Mouse (Mus musculus) layer of hippocampus, adult 8-10 months (tissue): ENCODE data around the gene Gm11009. TPM values are rescaled to one million over a fixed set of nuclear protein-coding genes. Genes with fewer than 3 reads are reported as not detected.
"Not testable (repeated sequence)": the region's sequence is repeated elsewhere in the genome, so short reads cannot be mapped to it uniquely, and the experiment has no call there.

Source experiments
- DNase-seq, 2 experiments: peaks; one replicate each; pipeline ENCODE4 v3.0.0; 2022; ENCODE audit warnings: low spot score in 2 of 2
- total RNA-seq, 4 experiments: library from RNA; stranded (reverse); gene quantifications; 2 replicates each; pipeline ENCODE4 v1.2.4; 2022

Gm11009 gene
- not detected for total RNA-seq

- DNase-seq, result not testable (repeated sequence)
These were observed at the start of gene Gm11009 for GRCm38 (mm10) chr2:176319394-176319793. Gm11009 (minus strand) TSS chr2:176319494.

Other genes starting within 250 kb of the Gm11009 start
- gene Gm2004, start 169.7 kb downstream of the Gm11009 start, total RNA-seq, result 1 to 10 TPM in 2 of 4 experiments, under 1 TPM in 1, not detected in 1; 0.94 to 8.1 (median 5.8) TPM
- gene 2210418O10Rik, start 92.9 kb downstream of the Gm11009 start, total RNA-seq, result 10 to 100 TPM in 1 of 4 experiments, 1 to 10 TPM in 3; 4.1 to 10.9 (median 8.5) TPM
- 10 to 100 TPM; 13.1 to 20.9 (median 18.7) TPM for gene Gm14435, start 104.1 kb upstream of the Gm11009 start, total RNA-seq
- not detected for gene Gm14434, start 167.3 kb upstream of the Gm11009 start, total RNA-seq
- not detected for gene Zfp967, start 201.6 kb upstream of the Gm11009 start, total RNA-seq